14 mouse cellular contexts compared by ENCODE assay signal in genomic region chr11:71169633-71170032, GRCm38 (mm10).
"Had no signal": no experiment of that assay in that cellular context is flagged by ENCODE, and none has a peak within 500 bp of the region (broad histone marks: within the 10 kb centered on the region; RNA-seq: fewer than 3 reads in every experiment).

No protein-coding gene starts in this region.

- H3K9me3 ChIP-seq: limb, embryonic 13.5 days; liver, embryonic 15.5 days; midbrain, embryonic 12.5 days; neural tube, embryonic 13.5 days had no signal

- H3K9ac ChIP-seq: limb, embryonic 13.5 days; liver, embryonic 15.5 days; lung, embryonic 14.5 days; midbrain, embryonic 12.5 days; neural tube, embryonic 13.5 days had no signal

- H3K36me3 ChIP-seq: limb, embryonic 13.5 days; liver, embryonic 15.5 days; midbrain, embryonic 12.5 days; neural tube, embryonic 13.5 days had no signal

- H3K4me2 ChIP-seq: limb, embryonic 13.5 days; liver, embryonic 15.5 days; lung, embryonic 14.5 days; midbrain, embryonic 12.5 days; neural tube, embryonic 13.5 days had no signal

- H3K27ac ChIP-seq: limb, embryonic 13.5 days; liver, embryonic 15.5 days; midbrain, embryonic 12.5 days; neural tube, embryonic 13.5 days had no signal

- H3K4me1 ChIP-seq: limb, embryonic 13.5 days; liver, embryonic 15.5 days; midbrain, embryonic 12.5 days; neural tube, embryonic 13.5 days had no signal

- H3K27me3 ChIP-seq: limb, embryonic 13.5 days; liver, embryonic 15.5 days; midbrain, embryonic 12.5 days; neural tube, embryonic 13.5 days had no signal

- H3K4me3 ChIP-seq: limb, embryonic 13.5 days; liver, embryonic 15.5 days; midbrain, embryonic 12.5 days; neural tube, embryonic 13.5 days had no signal

- DNase-seq: kidney, adult 8-10 months; kidney, postnatal 10 days; layer of hippocampus, adult 9-11 months; left cerebral cortex, postnatal 4 days; lung, embryonic 14.5 days; lung, postnatal 10 days; lung, postnatal 4 days; right cerebral cortex, postnatal 14 days; thymus, postnatal 4 days had no signal

- ATAC-seq: midbrain, embryonic 16.5 days had no signal
